Mouse (Mus musculus) brain, embryonic 14.5 days (tissue): ENCODE measurements around the gene Wnt10a.
A peak's percentile ranks its signal among the peaks of the same experiment; 100 is the strongest.

ENCODE experiments used
- CTCF ChIP-seq: fragments of 200-500 bp; IDR thresholded peaks from 2 replicates; pipeline ENCODE4 v1.5.1; 2012; ENCODE audit warnings: inconsistent platforms, mild to moderate bottlenecking, moderate library complexity, borderline replicate concordance; ENCODE audit not compliant: insufficient read depth, insufficient read length; ENCODE audit errors: extremely low read depth
- POLR2A ChIP-seq: fragments of 200-500 bp; IDR thresholded peaks from 2 replicates; pipeline ENCODE4 v1.6.1; 2012; ENCODE audit warnings: mild to moderate bottlenecking, inconsistent platforms, borderline replicate concordance; ENCODE audit not compliant: poor library complexity, insufficient read depth, insufficient read length, severe bottlenecking; ENCODE audit errors: extremely low read depth

- TF ChIP-seq POLR2A (no peak), CTCF (peak; percentile 67)
Observed at GRCm38 (mm10) chr1:74784041-74784759, 7.1 kb upstream of the Wnt10a start.
